Mouse (Mus musculus) adrenal gland, postnatal 4 days (tissue): ENCODE data around the gene Syt16. TPM values are rescaled to one million over a fixed set of nuclear protein-coding genes. Genes with fewer than 3 reads are reported as not detected.

Experiments
- DNase-seq, 2 experiments: peaks; one replicate each; pipeline ENCODE4 v3.0.0; 2021 to 2022; ENCODE audit warnings: low spot score in 2 of 2, mixed read lengths in 2 of 2
- long read RNA-seq, 2 experiments: library from polyadenylated mRNA; stranded (forward); transcript quantifications; one replicate each; pipeline ENCODE4 v2.0.0; 2021
- total RNA-seq, 2 experiments: library from RNA; stranded (reverse); gene quantifications; 2 replicates each; pipeline ENCODE4 v1.2.3; 2021

The Syt16 gene
- total RNA-seq = 1 to 10 TPM; 2.0 to 3.0 TPM
- long read RNA-seq, experiment 1, partial matches to known transcripts = 1 of 6 reads
- long read RNA-seq, experiment 1, other reads (novel, unspliced or antisense) = 4 of 6 reads
- long read RNA-seq, experiment 2, full-length matches to known transcripts = 3 of 6 reads
- long read RNA-seq, experiment 2, partial matches to known transcripts = 0 of 6 reads
- long read RNA-seq, experiment 2, other reads (novel, unspliced or antisense) = 3 of 6 reads

- DNase-seq = no peak
Observed at GRCm38 (mm10) chr12:73997297-73998127, at the start of gene Syt16. Syt16 (plus strand) TSS chr12:73997661.

GRCm38 (mm10) chr12:73948415-73948814 lies 49.0 kb upstream of the Syt16 start:
- DNase-seq = no peak

- no peak for DNase-seq
Observed at GRCm38 (mm10) chr12:73949318-73950058, 48.0 kb upstream of the Syt16 start.

GRCm38 (mm10) chr12:73952879-73953278 lies 44.6 kb upstream of the Syt16 start:
- no peak for DNase-seq

- DNase-seq = no peak
Observed at GRCm38 (mm10) chr12:73953420-73954186, 43.9 kb upstream of the Syt16 start.

- DNase-seq = no peak
Observed at GRCm38 (mm10) chr12:73954785-73955184, 42.7 kb upstream of the Syt16 start.

- no peak for DNase-seq
Observed at GRCm38 (mm10) chr12:73957676-73958075, 39.8 kb upstream of the Syt16 start.

- no peak for DNase-seq
Observed at GRCm38 (mm10) chr12:73958830-73959229, 38.6 kb upstream of the Syt16 start.

GRCm38 (mm10) chr12:73964291-73965281 lies 32.9 kb upstream of the Syt16 start, which contains the start of gene Snapc1:
Snapc1 (plus strand) TSS chr12:73964481.
- peak; percentile 83 to 92 for DNase-seq

GRCm38 (mm10) chr12:73969142-73969541 lies 28.3 kb upstream of the Syt16 start:
- no peak for DNase-seq

GRCm38 (mm10) chr12:73974584-73974983 lies 22.9 kb upstream of the Syt16 start:
- no peak for DNase-seq

GRCm38 (mm10) chr12:73978144-73978543 lies 19.3 kb upstream of the Syt16 start:
- no peak for DNase-seq

- DNase-seq = no peak
Observed at GRCm38 (mm10) chr12:73979667-73980066, 17.8 kb upstream of the Syt16 start.

GRCm38 (mm10) chr12:73982533-73982932 lies 14.9 kb upstream of the Syt16 start:
- DNase-seq = no peak

GRCm38 (mm10) chr12:73986299-73986698 lies 11.2 kb upstream of the Syt16 start:
- DNase-seq = no peak

GRCm38 (mm10) chr12:73988393-73989008 lies 9.0 kb upstream of the Syt16 start:
- no peak for DNase-seq

GRCm38 (mm10) chr12:73989594-73989993 lies 7.9 kb upstream of the Syt16 start:
- DNase-seq = peak in 1 of 2 experiments; percentile 15

- no peak for DNase-seq
Observed at GRCm38 (mm10) chr12:73996906-73997296, 560 bp upstream of the Syt16 start.

- no peak for DNase-seq
Observed at GRCm38 (mm10) chr12:73998128-73998456, 631 bp downstream of the Syt16 start.
